Mouse (Mus musculus) liver, postnatal 0 days (tissue): Measurements from ENCODE around the gene Rprd1b. TPM values are rescaled to one million over a fixed set of nuclear protein-coding genes. Genes with fewer than 3 reads are reported as not detected.

ENCODE experiments used
- ATAC-seq: fragments of 200-750 bp; cut with Nextera tagmentation; 2 replicates; pipeline ENCODE4 v1.8.0; 2017; ENCODE audit warnings: mild to moderate bottlenecking, moderate library complexity
- DNase-seq: peaks from one replicate; pipeline ENCODE4 v3.0.0-alpha.2; 2016
- H3K27ac ChIP-seq: fragments of 300-500 bp; sonication (generic); 2 replicates; pipeline ENCODE4 v1.5.1; 2014; ENCODE audit warnings: antibody characterized with exemption, moderate library complexity, mild to moderate bottlenecking, low read depth
- H3K27me3 ChIP-seq: fragments of 300-500 bp; sonication (generic); 2 replicates; pipeline ENCODE4 v1.6.1; 2014; ENCODE audit warnings: low read length, control low read depth, mixed read lengths; ENCODE audit not compliant: insufficient read depth
- H3K36me3 ChIP-seq: fragments of 300-500 bp; sonication (generic); replicated peaks from 2 replicates; pipeline ENCODE4 v1.6.1; 2014; ENCODE audit warnings: mild to moderate bottlenecking, control low read depth, low read length, moderate library complexity, mixed read lengths; ENCODE audit not compliant: insufficient read depth
- H3K4me1 ChIP-seq: fragments of 300-500 bp; sonication (generic); 2 replicates; pipeline ENCODE4 v1.6.1; 2014; ENCODE audit warnings: antibody characterized with exemption, mild to moderate bottlenecking, control low read depth; ENCODE audit not compliant: insufficient read depth
- H3K4me2 ChIP-seq: fragments of 300-500 bp; sonication (generic); 2 replicates; pipeline ENCODE4 v1.6.1; 2014; ENCODE audit warnings: low read depth, mild to moderate bottlenecking, low read length, moderate library complexity, mixed read lengths
- H3K4me3 ChIP-seq: fragments of 300-500 bp; sonication (generic); 2 replicates; pipeline ENCODE4 v1.5.1; 2014; ENCODE audit warnings: low read depth, low read length
- H3K9ac ChIP-seq: fragments of 300-500 bp; sonication (generic); replicated peaks from 2 replicates; pipeline ENCODE4 v1.6.1; 2014; ENCODE audit warnings: mild to moderate bottlenecking, moderate library complexity
- H3K9me3 ChIP-seq: fragments of 300-500 bp; sonication (generic); 2 replicates; pipeline ENCODE4 v1.6.1; 2016; ENCODE audit warnings: mild to moderate bottlenecking, control low read depth, low read length, mixed read lengths
- CTCF ChIP-seq: sonication (generic); IDR thresholded peaks from 2 replicates; pipeline ENCODE4 v1.5.1; 2016; ENCODE audit warnings: antibody characterized with exemption, low read depth
- EP300 ChIP-seq: IDR thresholded peaks from 2 replicates; pipeline ENCODE4 v1.6.1; 2016; ENCODE audit warnings: antibody characterized with exemption, low read depth, mild to moderate bottlenecking
- WGBS: fragments of 180-500 bp; shearing (Covaris S2); extraction: QIAGEN DNeasy Blood & Tissue Kit; methylation state at CpG from one replicate; pipeline ENCODE4 v1.1.7; 2014; ENCODE audit not compliant: insufficient replicate concordance; 5-methylcytosine and 5-hydroxymethylcytosine counted together
- polyA plus RNA-seq: library from polyadenylated mRNA; unstranded; fragments of >200 nt; fragmentation: Nextera tagmentation; extraction: Ambion mirVana; gene quantifications from 2 replicates; pipeline ENCODE4 v1.2.1, GENCODE M21; 2015

The Rprd1b gene
- polyA plus RNA-seq, 1 experiment from 2014 or later = 17.4 TPM

GRCm38 (mm10) chr2:158063036-158063435 lies 34.7 kb downstream of the Rprd1b start:
- Histone ChIP-seq H3K9ac (no peak overlapping the region), H3K36me3 (peaks cover 52% of the 10 kb centered on the region), H3K4me3 (no peak overlapping the region), H3K4me1 (peaks cover 3% of the 10 kb centered on the region; the same call in 1 of the 2 replicates), H3K4me2 (no peak overlapping the region), H3K9me3 (no peaks in the 10 kb centered on the region), H3K27ac (0 out of 2 replicates have a peak overlapping the region, but pooled peaks have one; percentile 39), H3K27me3 (no peaks in the 10 kb centered on the region)
- no peak for DNase-seq
- peak; percentile 76 for ATAC-seq
- WGBS = 56% methylated on average over 3 of the region's 3 CpGs
- no peak for TF ChIP-seq CTCF
- no peak for TF ChIP-seq EP300

- Histone ChIP-seq H3K4me3 (no peak overlapping the region), H3K9me3 (no peaks in the 10 kb centered on the region), H3K36me3 (peaks cover 39% of the 10 kb centered on the region), H3K27me3 (no peaks in the 10 kb centered on the region), H3K4me2 (no peak overlapping the region), H3K4me1 (no peaks in the 10 kb centered on the region; the same call in 1 of the 2 replicates), H3K27ac (peak overlapping the region; percentile 5; the same call in 1 of the 2 replicates), H3K9ac (no peak overlapping the region)
- no peak for DNase-seq
- no peak for ATAC-seq
- 61% methylated on average over 3 of the region's 3 CpGs for WGBS
- TF ChIP-seq EP300 (no peak), CTCF (peak; percentile 60)
These were observed 36.3 kb downstream of the Rprd1b start for GRCm38 (mm10) chr2:158064571-158065048.

- Histone ChIP-seq H3K4me1 (no peaks in the 10 kb centered on the region; the same call in 1 of the 2 replicates), H3K9me3 (no peaks in the 10 kb centered on the region), H3K4me2 (no peak overlapping the region), H3K4me3 (no peak overlapping the region), H3K27me3 (no peaks in the 10 kb centered on the region), H3K27ac (no peak overlapping the region), H3K36me3 (peaks cover 37% of the 10 kb centered on the region), H3K9ac (no peak overlapping the region)
- ATAC-seq (no peak), DNase-seq (no peak)
- 78% methylated on average over 5 of the region's 5 CpGs for WGBS
- no peak for TF ChIP-seq EP300
- no peak for TF ChIP-seq CTCF
These were observed 36.8 kb downstream of the Rprd1b start for GRCm38 (mm10) chr2:158065064-158065463.

GRCm38 (mm10) chr2:158066456-158066855 lies 38.2 kb downstream of the Rprd1b start:
- peaks cover 40% of the 10 kb centered on the region for H3K36me3 ChIP-seq
- no peak overlapping the region for H3K4me3 ChIP-seq
- H3K27ac ChIP-seq = no peak overlapping the region
- no peak overlapping the region for H3K4me2 ChIP-seq
- DNase-seq = no peak
- no peaks in the 10 kb centered on the region for H3K27me3 ChIP-seq
- no peaks in the 10 kb centered on the region for H3K9me3 ChIP-seq
- H3K4me1 ChIP-seq = peaks cover 10% of the 10 kb centered on the region
- no peak for ATAC-seq
- no peak overlapping the region for H3K9ac ChIP-seq
- no peak for TF ChIP-seq CTCF
- TF ChIP-seq EP300 = no peak

DNA sequence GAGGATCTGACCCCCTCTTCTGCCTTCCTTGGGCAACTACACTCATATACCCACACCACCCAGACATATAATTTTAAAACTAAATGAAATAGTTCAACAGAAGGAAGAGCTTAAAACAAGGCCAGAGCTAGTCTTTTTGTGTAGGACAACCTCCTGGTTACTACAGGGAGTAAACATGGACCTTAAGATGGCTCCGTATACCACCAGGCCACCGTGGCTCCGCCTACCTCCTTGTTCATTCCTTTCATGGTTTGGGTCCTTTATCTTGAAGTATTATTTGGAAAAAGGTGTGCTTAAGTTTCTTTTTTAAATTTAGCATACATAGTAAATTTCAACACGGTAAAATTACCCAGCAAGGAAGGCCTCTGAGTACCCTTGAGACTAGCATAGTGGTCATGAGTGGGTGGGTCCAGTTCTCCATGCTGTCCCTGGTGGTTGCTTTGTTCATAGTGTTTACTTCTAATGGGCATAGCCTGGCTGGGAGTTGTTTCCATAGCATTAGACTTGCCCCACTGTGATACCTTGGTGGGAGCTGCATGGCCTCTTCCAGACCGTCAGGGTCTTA lies 39.0 kb downstream of the Rprd1b start:
- Histone ChIP-seq H3K4me3 (no peak overlapping the region), H3K27me3 (no peaks in the 10 kb centered on the region), H3K4me2 (no peak overlapping the region), H3K9ac (no peak overlapping the region), H3K9me3 (no peaks in the 10 kb centered on the region), H3K4me1 (peaks cover 19% of the 10 kb centered on the region), H3K36me3 (peaks cover 42% of the 10 kb centered on the region), H3K27ac (no peak overlapping the region)
- DNase-seq = no peak
- no peak for ATAC-seq
- WGBS = 91% methylated on average over 5 of the region's 5 CpGs
- TF ChIP-seq CTCF (no peak), EP300 (no peak)

DNA sequence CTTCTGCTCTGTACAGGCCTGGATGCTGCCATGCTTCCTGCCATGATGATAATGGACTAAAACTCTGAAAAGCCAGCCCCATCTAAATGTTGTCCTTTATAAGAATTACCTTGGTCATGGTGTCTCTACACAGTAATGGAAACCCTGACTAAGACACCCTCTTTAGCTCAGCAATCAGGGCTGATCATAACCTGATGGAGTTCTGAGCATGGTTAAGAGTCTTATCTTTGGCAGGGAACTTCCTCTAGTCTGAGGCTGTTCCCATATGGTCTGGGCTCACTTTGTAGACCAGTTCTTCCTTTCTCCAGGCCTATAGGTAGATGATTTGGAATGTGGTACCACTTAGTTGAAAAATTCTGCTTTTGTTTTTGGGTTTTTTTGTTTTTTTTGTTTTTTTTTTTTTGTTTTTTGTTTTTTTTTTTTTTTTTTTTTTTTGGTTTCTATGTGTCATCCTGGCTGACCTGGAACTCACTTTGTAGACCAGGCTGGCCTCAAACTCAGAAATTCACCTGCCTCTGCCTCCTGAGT lies 40.2 kb downstream of the Rprd1b start:
- no peak for TF ChIP-seq CTCF
- TF ChIP-seq EP300 = no peak
- Histone ChIP-seq H3K4me3 (no peak overlapping the region), H3K4me1 (peaks cover 27% of the 10 kb centered on the region), H3K27ac (no peak overlapping the region), H3K9me3 (no peaks in the 10 kb centered on the region), H3K36me3 (peaks cover 47% of the 10 kb centered on the region), H3K9ac (no peak overlapping the region), H3K4me2 (no peak overlapping the region), H3K27me3 (no peaks in the 10 kb centered on the region)
- DNase-seq (no peak), ATAC-seq (no peak)
